Mouse (Mus musculus): Measurements from ENCODE around the gene Zfp46. TPM values are rescaled to one million over a fixed set of nuclear protein-coding genes. Genes with fewer than 3 reads are reported as not detected.

Gene Zfp46
- polyA plus RNA-seq, 1 experiment from 2014 or later = 47.7 TPM

DNA sequence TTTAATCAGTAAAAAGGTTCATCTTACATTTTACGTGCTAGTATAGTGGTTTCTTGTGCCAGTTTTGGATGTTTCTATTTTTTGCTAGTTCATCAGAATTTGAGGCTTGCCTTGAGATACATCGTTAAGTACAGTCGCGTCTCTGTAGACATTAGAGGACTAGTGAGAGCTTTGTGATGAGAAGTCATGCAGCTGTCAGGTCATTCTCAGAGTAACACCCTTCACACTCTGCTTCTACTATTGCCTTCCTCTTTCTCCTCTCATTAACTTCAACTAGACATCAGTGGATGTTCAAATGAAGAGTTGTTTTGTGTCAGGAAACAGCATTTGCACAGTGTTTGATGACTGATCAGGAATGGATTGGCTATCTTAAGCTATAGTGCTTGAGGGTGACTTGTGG is 28.1 kb downstream of the Zfp46 start:
- H3K36me3 ChIP-seq (ENCODE audit: control insufficient read depth, insufficient read depth, low read length) = peaks cover 9% of the 10 kb centered on the region
- no peak for DNase-seq
- peak overlapping the region; percentile 87 for H3K4me2 ChIP-seq (ENCODE audit: low read length)
- H3K9me3 ChIP-seq (ENCODE audit: control insufficient read depth, low read length) = no peaks in the 10 kb centered on the region
- H3K9ac ChIP-seq (replicated peaks; ENCODE audit: low read length) = peak overlapping the region; percentile 99
- H3K27me3 ChIP-seq (ENCODE audit: control insufficient read depth, insufficient read depth, low read length) = no peaks in the 10 kb centered on the region
- H3K27ac ChIP-seq (replicated peaks; ENCODE audit: low read depth, low read length) = no peak overlapping the region
- H3K4me1 ChIP-seq (ENCODE audit: control insufficient read depth, insufficient read depth, low read length) = peaks cover 38% of the 10 kb centered on the region
- 24% methylated on average over 4 of the region's 4 CpGs for whole genome bisulfite sequencing
- no peak for ATAC-seq (ENCODE audit: low FRiP score, low TSS enrichment)
- H3K4me3 ChIP-seq (replicated peaks; ENCODE audit: low read depth, low read length) = peak overlapping the region; percentile 100

- Histone ChIP-seq H3K4me3 (replicated peaks; ENCODE audit: low read depth, low read length) (no peak overlapping the region), H3K27ac (replicated peaks; ENCODE audit: low read depth, low read length) (no peak overlapping the region), H3K36me3 (ENCODE audit: control insufficient read depth, insufficient read depth, low read length) (peaks cover 56% of the 10 kb centered on the region), H3K4me1 (ENCODE audit: control insufficient read depth, insufficient read depth, low read length) (peaks cover 24% of the 10 kb centered on the region), H3K4me2 (ENCODE audit: low read length) (no peak overlapping the region), H3K27me3 (ENCODE audit: control insufficient read depth, insufficient read depth, low read length) (no peaks in the 10 kb centered on the region), H3K9me3 (ENCODE audit: control insufficient read depth, low read length) (no peaks in the 10 kb centered on the region), H3K9ac (replicated peaks; ENCODE audit: low read length) (no peak overlapping the region)
- WGBS = 46% methylated on average over 4 of the region's 4 CpGs
- ATAC-seq (ENCODE audit: low FRiP score, low TSS enrichment) = no peak
- no peak for DNase-seq
Measured at GRCm38 (mm10) chr4:136317667-136318066, 33.2 kb downstream of the Zfp46 start.

DNA sequence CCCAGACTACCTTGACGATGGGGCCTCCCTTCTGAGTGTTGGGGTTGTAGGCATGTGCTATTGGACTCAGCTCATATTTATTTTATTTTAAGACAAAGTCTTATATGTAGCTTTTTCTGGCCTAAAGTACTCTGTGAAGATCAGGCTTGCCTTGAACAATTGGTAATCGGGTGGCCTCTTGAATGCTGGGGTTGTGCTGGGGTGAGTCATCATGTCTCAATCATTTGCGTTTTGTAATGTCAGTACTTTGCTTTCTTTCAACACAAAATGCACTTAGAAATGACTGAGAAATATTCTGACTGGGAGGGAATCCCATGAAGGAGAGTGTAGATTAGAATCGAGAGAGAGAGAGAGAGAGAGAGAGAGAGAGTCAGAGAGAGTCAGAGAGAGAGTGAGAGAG is 35.5 kb downstream of the Zfp46 start:
- WGBS = 89% methylated on average over 4 of the region's 4 CpGs
- ATAC-seq (ENCODE audit: low FRiP score, low TSS enrichment) (no peak), DNase-seq (no peak)
- Histone ChIP-seq H3K27me3 (ENCODE audit: control insufficient read depth, insufficient read depth, low read length) (no peaks in the 10 kb centered on the region), H3K4me3 (replicated peaks; ENCODE audit: low read depth, low read length) (no peak overlapping the region), H3K27ac (replicated peaks; ENCODE audit: low read depth, low read length) (no peak overlapping the region), H3K9me3 (ENCODE audit: control insufficient read depth, low read length) (no peaks in the 10 kb centered on the region), H3K4me1 (ENCODE audit: control insufficient read depth, insufficient read depth, low read length) (peaks cover 2% of the 10 kb centered on the region; the same call in 1 of the 2 replicates), H3K9ac (replicated peaks; ENCODE audit: low read length) (no peak overlapping the region), H3K36me3 (ENCODE audit: control insufficient read depth, insufficient read depth, low read length) (peaks cover 67% of the 10 kb centered on the region), H3K4me2 (ENCODE audit: low read length) (no peak overlapping the region)

- peaks cover 67% of the 10 kb centered on the region for H3K36me3 ChIP-seq (ENCODE audit: control insufficient read depth, insufficient read depth, low read length)
- no peak overlapping the region for H3K4me2 ChIP-seq (ENCODE audit: low read length)
- H3K4me3 ChIP-seq (replicated peaks; ENCODE audit: low read depth, low read length) = no peak overlapping the region
- DNase-seq (peak; percentile 40), ATAC-seq (ENCODE audit: low FRiP score, low TSS enrichment) (no peak)
- H3K9me3 ChIP-seq (ENCODE audit: control insufficient read depth, low read length) = no peaks in the 10 kb centered on the region
- WGBS = 79% methylated on average over 2 of the region's 2 CpGs
- H3K27ac ChIP-seq (replicated peaks; ENCODE audit: low read depth, low read length) = no peak overlapping the region
- no peaks in the 10 kb centered on the region for H3K27me3 ChIP-seq (ENCODE audit: control insufficient read depth, insufficient read depth, low read length)
- no peaks in the 10 kb centered on the region for H3K4me1 ChIP-seq (ENCODE audit: control insufficient read depth, insufficient read depth, low read length)
- no peak overlapping the region for H3K9ac ChIP-seq (replicated peaks; ENCODE audit: low read length)
Measured at GRCm38 (mm10) chr4:136324226-136324625, 39.7 kb downstream of the Zfp46 start.

- DNase-seq (no peak), ATAC-seq (ENCODE audit: low FRiP score, low TSS enrichment) (no peak)
- Histone ChIP-seq H3K9ac (replicated peaks; ENCODE audit: low read length) (no peak overlapping the region), H3K27ac (replicated peaks; ENCODE audit: low read depth, low read length) (no peak overlapping the region), H3K4me2 (ENCODE audit: low read length) (no peak overlapping the region), H3K9me3 (ENCODE audit: control insufficient read depth, low read length) (no peaks in the 10 kb centered on the region), H3K4me3 (replicated peaks; ENCODE audit: low read depth, low read length) (no peak overlapping the region), H3K36me3 (ENCODE audit: control insufficient read depth, insufficient read depth, low read length) (peaks cover 63% of the 10 kb centered on the region), H3K4me1 (ENCODE audit: control insufficient read depth, insufficient read depth, low read length) (no peaks in the 10 kb centered on the region), H3K27me3 (ENCODE audit: control insufficient read depth, insufficient read depth, low read length) (no peaks in the 10 kb centered on the region)
- 92% methylated on average over 5 of the region's 5 CpGs for WGBS
Measured at GRCm38 (mm10) chr4:136327238-136327637, 42.8 kb downstream of the Zfp46 start.

DNA sequence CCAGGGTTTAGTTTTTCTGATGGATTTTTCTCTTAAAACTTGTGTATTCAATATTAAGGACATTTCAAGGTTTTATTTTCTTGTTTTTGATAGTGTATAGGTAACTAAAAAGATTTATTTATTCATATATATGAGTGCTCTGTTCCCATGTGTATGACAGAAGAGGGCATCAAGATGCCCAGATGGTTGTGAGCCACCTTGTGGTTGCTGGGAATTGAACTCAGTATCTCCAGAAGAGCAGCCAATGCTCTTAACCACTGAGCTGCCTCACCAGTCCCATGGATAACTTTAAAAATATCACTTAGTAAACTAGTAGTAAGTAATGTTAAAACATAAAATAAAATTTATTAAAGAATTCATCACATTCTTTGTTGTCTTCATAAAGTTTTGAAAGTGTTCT is 43.6 kb downstream of the Zfp46 start:
- ATAC-seq (ENCODE audit: low FRiP score, low TSS enrichment) = no peak
- H3K36me3 ChIP-seq (ENCODE audit: control insufficient read depth, insufficient read depth, low read length) = peaks cover 63% of the 10 kb centered on the region
- H3K4me3 ChIP-seq (replicated peaks; ENCODE audit: low read depth, low read length) = no peak overlapping the region

GRCm38 (mm10) chr4:136331709-136332108 is 47.2 kb downstream of the Zfp46 start:
- DNase-seq (no peak), ATAC-seq (ENCODE audit: low FRiP score, low TSS enrichment) (no peak)
- H3K27ac ChIP-seq (replicated peaks; ENCODE audit: low read depth, low read length) = no peak overlapping the region
- H3K27me3 ChIP-seq (ENCODE audit: control insufficient read depth, insufficient read depth, low read length) = no peaks in the 10 kb centered on the region
- H3K9ac ChIP-seq (replicated peaks; ENCODE audit: low read length) = no peak overlapping the region
- WGBS = 93% methylated on average over 3 of the region's 3 CpGs
- peaks cover 73% of the 10 kb centered on the region for H3K36me3 ChIP-seq (ENCODE audit: control insufficient read depth, insufficient read depth, low read length)
- H3K4me3 ChIP-seq (replicated peaks; ENCODE audit: low read depth, low read length) = no peak overlapping the region
- H3K4me1 ChIP-seq (ENCODE audit: control insufficient read depth, insufficient read depth, low read length) = no peaks in the 10 kb centered on the region
- H3K4me2 ChIP-seq (ENCODE audit: low read length) = no peak overlapping the region
- H3K9me3 ChIP-seq (ENCODE audit: control insufficient read depth, low read length) = no peaks in the 10 kb centered on the region

More for the DNA sequence above, 43.6 kb downstream of the Zfp46 start:
- peak; percentile 19 for DNase-seq
- no peaks in the 10 kb centered on the region for H3K27me3 ChIP-seq (ENCODE audit: control insufficient read depth, insufficient read depth, low read length)
- no peaks in the 10 kb centered on the region for H3K4me1 ChIP-seq (ENCODE audit: control insufficient read depth, insufficient read depth, low read length)
- no peak overlapping the region for H3K9ac ChIP-seq (replicated peaks; ENCODE audit: low read length)
- no peaks in the 10 kb centered on the region for H3K9me3 ChIP-seq (ENCODE audit: control insufficient read depth, low read length)
- no peak overlapping the region for H3K4me2 ChIP-seq (ENCODE audit: low read length)
- H3K27ac ChIP-seq (replicated peaks; ENCODE audit: low read depth, low read length) = no peak overlapping the region

DNA sequence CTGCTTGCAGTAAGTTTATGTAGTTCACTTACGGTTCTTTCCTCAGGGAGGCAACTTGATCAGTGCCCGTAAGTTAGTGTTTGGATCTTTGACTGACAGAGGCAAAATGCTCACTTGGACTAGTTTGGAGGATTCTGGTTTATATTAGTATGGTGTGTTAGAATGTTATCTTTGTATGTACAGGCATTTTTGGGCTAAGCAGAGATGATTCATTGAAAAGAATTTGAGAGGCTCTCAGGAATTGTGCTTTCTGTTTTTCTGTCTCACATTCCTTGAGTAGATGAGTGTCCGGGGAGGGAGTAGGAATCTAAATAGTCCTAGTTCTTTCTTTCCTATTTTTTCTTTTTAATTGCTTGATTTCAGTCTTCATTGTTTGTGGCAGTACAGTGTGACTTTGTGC is 48.7 kb downstream of the Zfp46 start:
- Histone ChIP-seq H3K27me3 (ENCODE audit: control insufficient read depth, insufficient read depth, low read length) (no peaks in the 10 kb centered on the region), H3K4me2 (ENCODE audit: low read length) (no peak overlapping the region), H3K4me3 (replicated peaks; ENCODE audit: low read depth, low read length) (no peak overlapping the region), H3K4me1 (ENCODE audit: control insufficient read depth, insufficient read depth, low read length) (no peaks in the 10 kb centered on the region), H3K36me3 (ENCODE audit: control insufficient read depth, insufficient read depth, low read length) (peaks cover 71% of the 10 kb centered on the region), H3K9ac (replicated peaks; ENCODE audit: low read length) (no peak overlapping the region), H3K27ac (replicated peaks; ENCODE audit: low read depth, low read length) (no peak overlapping the region), H3K9me3 (ENCODE audit: control insufficient read depth, low read length) (no peaks in the 10 kb centered on the region)
- 88% methylated on average over 3 of the region's 3 CpGs for WGBS
- DNase-seq = no peak
- no peak for ATAC-seq (ENCODE audit: low FRiP score, low TSS enrichment)

- Histone ChIP-seq H3K4me2 (ENCODE audit: low read length) (no peak overlapping the region), H3K36me3 (ENCODE audit: control insufficient read depth, insufficient read depth, low read length) (peaks cover 71% of the 10 kb centered on the region)
- 74% methylated on average over 2 of the region's 2 CpGs for WGBS
Measured at GRCm38 (mm10) chr4:136335065-136335464, 50.6 kb downstream of the Zfp46 start.

More at GRCm38 (mm10) chr4:136335065-136335464, 50.6 kb downstream of the Zfp46 start:
- DNase-seq (no peak), ATAC-seq (ENCODE audit: low FRiP score, low TSS enrichment) (no peak)
- no peak overlapping the region for H3K27ac ChIP-seq (replicated peaks; ENCODE audit: low read depth, low read length)
- no peaks in the 10 kb centered on the region for H3K9me3 ChIP-seq (ENCODE audit: control insufficient read depth, low read length)
- no peak overlapping the region for H3K4me3 ChIP-seq (replicated peaks; ENCODE audit: low read depth, low read length)
- no peaks in the 10 kb centered on the region for H3K27me3 ChIP-seq (ENCODE audit: control insufficient read depth, insufficient read depth, low read length)
- H3K4me1 ChIP-seq (ENCODE audit: control insufficient read depth, insufficient read depth, low read length) = no peaks in the 10 kb centered on the region
- no peak overlapping the region for H3K9ac ChIP-seq (replicated peaks; ENCODE audit: low read length)
